17 mouse cellular contexts compared by ENCODE assay signal in genomic region chr5:16033569-16033968, GRCm38 (mm10).
"Had no signal": no experiment of that assay in that cellular context is flagged by ENCODE, and none has a peak within 500 bp of the region (broad histone marks: within the 10 kb centered on the region; RNA-seq: fewer than 3 reads in every experiment).

No protein-coding gene starts in this region.

- ATAC-seq: liver, postnatal 0 days; lung, postnatal 0 days; midbrain, embryonic 15.5 days had no signal

- H3K4me3 ChIP-seq: lung, embryonic 15.5 days; megakaryocyte, embryonic 14.5 days; midbrain, embryonic 12.5 days; midbrain, embryonic 15.5 days; neural tube, embryonic 12.5 days; stomach, embryonic 15.5 days had no signal

- H3K9me3 ChIP-seq: lung, embryonic 15.5 days; megakaryocyte, embryonic 14.5 days; midbrain, embryonic 12.5 days; midbrain, embryonic 15.5 days; neural tube, embryonic 12.5 days; stomach, embryonic 15.5 days had no signal

- H3K4me2 ChIP-seq: lung, embryonic 15.5 days; midbrain, embryonic 12.5 days; midbrain, embryonic 15.5 days; neural tube, embryonic 12.5 days; stomach, embryonic 15.5 days had no signal

- H3K27ac ChIP-seq: lung, embryonic 15.5 days; macrophage; midbrain, embryonic 12.5 days; midbrain, embryonic 15.5 days; neural tube, embryonic 12.5 days; stomach, embryonic 15.5 days; stomach, postnatal 0 days had no signal

- H3K4me1 ChIP-seq: lung, embryonic 15.5 days; megakaryocyte, embryonic 14.5 days; neural tube, embryonic 12.5 days; stomach, embryonic 15.5 days had no signal

- DNase-seq: liver, postnatal 0 days; lung, adult 2 months; lung, postnatal 14 days; lung, postnatal 36 days; right cerebral cortex, postnatal 14 days; thymus, adult 2 months; thymus, postnatal 25 days; thymus, postnatal 4 days had no signal

- H3K27me3 ChIP-seq: lung, embryonic 15.5 days; megakaryocyte, embryonic 14.5 days; midbrain, embryonic 12.5 days; midbrain, embryonic 15.5 days; neural tube, embryonic 12.5 days; stomach, embryonic 15.5 days had no signal

- H3K36me3 ChIP-seq: lung, embryonic 15.5 days; midbrain, embryonic 12.5 days; midbrain, embryonic 15.5 days; neural tube, embryonic 12.5 days; stomach, embryonic 15.5 days had no signal

- H3K9ac ChIP-seq: liver, postnatal 0 days; lung, embryonic 15.5 days; midbrain, embryonic 12.5 days; midbrain, embryonic 15.5 days; neural tube, embryonic 12.5 days; stomach, embryonic 15.5 days had no signal
